Mouse (Mus musculus) small intestine, adult 2 months (tissue): ENCODE measurements around the gene Tbc1d9b.

Experiments used
- CTCF ChIP-seq: fragments of 200-500 bp; IDR thresholded peaks from 2 replicates; pipeline ENCODE4 v1.5.1; 2012; ENCODE audit warnings: low read depth, mild to moderate bottlenecking, control low read depth, inconsistent platforms, low read length, moderate library complexity, mixed read lengths; ENCODE audit not compliant: insufficient replicate concordance, insufficient read length; ENCODE audit errors: extremely low read depth
- POLR2A ChIP-seq: fragments of 200-500 bp; IDR thresholded peaks from 2 replicates; pipeline ENCODE4 v1.6.1; 2012; ENCODE audit warnings: low read depth, mild to moderate bottlenecking, control low read depth, inconsistent platforms, low read length, moderate library complexity

DNA sequence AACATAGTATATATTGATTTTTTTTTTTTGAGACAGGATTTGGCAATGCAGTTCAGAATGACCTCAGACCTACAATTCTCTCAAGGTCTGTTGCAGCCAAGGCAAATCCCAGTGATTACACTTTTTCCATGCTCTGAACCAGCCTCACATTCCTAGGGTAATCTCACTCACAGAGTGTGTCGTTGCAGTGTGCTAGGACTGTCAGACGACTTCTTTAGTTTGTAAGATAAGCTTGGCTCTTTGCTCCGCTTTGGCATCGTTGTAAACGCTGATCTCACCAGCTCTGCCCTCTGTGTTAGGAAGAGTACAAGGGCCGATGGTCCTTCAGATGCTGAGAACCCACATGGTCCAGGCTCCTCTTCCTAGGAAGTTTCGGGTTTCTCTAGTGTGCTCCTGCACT, 25.2 kb upstream of the Tbc1d9b start:
- TF ChIP-seq POLR2A (no peak), CTCF (no peak)
